Mouse (Mus musculus) c-Kit-positive CD71-positive TER-119-negative erythroid progenitor cells, embryonic 14.5 days (primary cell): Measurements from ENCODE around the gene Napb.
"Not testable (repeated sequence)": the region's sequence is repeated elsewhere in the genome, so short reads cannot be mapped to it uniquely, and the experiment has no call there.

Experiments
- DNase-seq: peaks from one replicate; pipeline ENCODE4 v3.0.0-alpha.2; 2013; ENCODE audit warnings: low read depth

Gene Napb

DNA sequence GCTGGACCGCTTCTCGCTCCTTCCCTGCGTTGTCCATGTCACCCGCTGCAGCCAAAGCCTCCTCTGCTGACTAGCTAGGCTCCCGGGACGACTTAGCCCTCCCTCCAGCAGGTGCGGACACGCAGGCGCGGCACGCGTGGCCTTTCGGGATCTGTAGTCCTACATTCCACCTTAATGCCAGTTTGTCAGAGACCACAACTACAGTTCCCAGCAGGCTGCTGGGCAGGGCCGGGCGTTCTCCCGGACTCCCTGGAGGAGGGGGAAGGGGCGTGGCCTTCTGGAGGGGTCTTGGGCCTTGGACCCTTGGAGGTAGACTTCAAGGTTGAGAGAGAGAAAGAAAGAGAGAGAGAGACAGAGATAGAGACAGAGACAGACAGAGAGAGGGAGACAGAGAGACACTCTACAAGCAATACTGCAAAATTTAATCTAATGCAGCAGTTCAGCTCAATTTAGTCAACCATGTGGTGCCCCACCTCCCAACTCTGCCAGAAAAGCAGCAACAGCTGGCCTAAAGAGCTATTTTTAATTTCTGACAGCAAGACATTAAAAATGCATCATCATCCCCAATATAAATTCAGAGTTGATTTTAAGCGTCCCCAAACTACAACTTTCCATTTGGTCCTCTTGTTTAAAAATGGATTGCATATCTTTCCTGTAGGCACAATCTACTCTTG lies at the start of gene Napb:
Gene Napb, minus strand, starts transcription at position 141 of the 674 bp plus-strand sequence.
- peak; percentile 53 for DNase-seq

DNA sequence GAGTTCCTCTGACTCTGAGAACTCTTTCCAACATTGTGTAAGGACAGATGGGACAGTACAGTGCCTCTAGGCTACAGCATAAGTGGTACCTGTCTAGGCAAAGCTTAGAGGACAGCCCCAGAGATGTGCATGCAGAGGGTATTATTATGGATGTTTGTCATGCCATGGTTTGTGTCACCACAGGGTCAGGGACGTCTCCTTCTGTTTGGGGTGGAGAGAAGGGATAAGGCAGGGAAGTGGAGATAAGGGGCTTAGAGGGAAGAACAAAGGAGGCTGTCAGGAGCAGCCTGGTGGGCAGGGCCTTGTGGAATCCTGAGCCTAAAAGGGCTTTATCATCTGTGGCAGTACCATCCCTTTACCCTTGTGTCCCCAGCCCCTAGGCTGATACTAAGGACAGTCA lies 49.4 kb upstream of the Napb start, which contains the start of gene 8030411F24Rik:
Gene 8030411F24Rik, plus strand, starts transcription at position 301 of the 400 bp plus-strand sequence.
- no peak for DNase-seq

DNA sequence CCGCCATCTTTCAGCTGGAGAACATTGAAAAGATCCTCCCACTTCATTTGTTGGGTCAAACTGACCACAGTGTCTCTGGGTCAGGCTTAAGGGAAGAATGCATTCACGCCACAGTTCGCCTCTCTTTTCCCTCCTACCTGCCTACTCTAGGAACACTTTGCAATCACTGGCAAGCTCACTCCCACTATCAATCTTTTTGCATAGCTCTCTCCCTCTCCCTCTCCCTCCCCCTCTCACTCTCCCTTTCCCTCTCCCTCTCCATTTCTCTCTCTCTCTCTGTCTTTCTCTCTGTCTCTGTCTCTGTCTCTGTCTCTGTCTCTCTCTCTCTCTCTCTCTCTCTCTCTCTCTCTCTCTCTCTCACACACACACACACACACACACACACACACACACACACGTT lies 39.1 kb upstream of the Napb start, which contains the start of gene Cst11:
Gene Cst11, minus strand, starts transcription at position 101 of the 400 bp plus-strand sequence.
- not testable (repeated sequence) for DNase-seq

DNA sequence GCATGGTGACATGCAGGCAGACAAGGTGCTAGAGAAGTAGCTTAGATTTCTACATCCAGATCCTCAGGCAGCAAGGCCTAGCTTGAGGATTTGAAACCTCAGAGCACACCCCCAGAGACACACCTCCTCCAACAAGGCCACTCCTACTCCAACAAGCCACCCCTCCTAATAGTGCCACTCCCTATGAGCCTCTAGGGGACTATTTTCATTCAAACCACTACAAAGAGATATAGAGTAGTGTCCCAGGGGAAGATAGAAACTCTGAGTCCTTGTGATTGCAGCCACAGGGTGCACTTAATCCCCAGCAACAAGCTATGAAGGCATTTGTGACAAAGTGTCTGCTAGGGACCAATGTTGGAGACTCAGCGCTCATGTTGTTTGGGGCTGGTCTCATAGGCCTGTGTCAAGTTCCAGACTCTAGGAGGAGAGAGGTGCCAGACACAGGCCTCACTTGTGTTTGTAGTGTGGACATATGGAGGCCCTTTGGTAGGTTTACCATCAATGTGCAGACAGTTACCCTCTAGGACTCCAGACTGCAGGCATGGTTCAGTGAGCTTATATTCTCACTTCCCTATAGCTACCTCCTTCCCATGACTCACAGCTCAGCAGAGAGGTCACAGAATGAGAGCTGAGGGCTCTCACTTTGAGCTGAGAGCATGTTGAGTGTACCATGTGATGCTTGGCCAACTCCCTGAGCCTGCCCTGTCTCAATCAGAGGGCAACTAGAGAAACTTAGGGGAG lies 31.6 kb upstream of the Napb start:
- no peak for DNase-seq

DNA sequence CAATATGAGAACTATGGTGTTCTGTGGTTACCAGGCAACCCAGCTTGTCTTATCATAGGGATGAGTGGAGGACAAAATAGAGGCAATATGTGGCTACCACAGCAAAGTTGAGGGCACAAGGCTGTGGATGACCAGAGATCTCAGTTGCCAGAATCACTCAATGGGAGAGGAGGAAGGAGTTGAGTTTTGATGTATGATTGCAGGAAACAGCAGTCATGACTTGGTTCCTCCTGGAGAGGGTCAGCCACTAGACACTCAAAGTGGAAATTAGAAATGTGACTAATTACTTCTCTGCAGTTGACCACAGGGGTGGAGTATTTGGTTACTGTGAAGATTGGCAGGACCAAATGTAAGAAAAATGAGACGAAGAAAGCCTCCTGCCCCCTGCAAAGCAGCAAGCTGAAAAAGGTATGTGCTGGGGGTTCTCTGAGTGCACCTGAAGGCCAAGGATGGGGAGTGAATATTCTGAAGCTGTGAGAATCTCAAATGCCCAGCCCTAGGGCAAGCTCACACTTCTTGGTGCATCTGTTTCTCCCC lies 22.1 kb upstream of the Napb start:
- no peak for DNase-seq

DNA sequence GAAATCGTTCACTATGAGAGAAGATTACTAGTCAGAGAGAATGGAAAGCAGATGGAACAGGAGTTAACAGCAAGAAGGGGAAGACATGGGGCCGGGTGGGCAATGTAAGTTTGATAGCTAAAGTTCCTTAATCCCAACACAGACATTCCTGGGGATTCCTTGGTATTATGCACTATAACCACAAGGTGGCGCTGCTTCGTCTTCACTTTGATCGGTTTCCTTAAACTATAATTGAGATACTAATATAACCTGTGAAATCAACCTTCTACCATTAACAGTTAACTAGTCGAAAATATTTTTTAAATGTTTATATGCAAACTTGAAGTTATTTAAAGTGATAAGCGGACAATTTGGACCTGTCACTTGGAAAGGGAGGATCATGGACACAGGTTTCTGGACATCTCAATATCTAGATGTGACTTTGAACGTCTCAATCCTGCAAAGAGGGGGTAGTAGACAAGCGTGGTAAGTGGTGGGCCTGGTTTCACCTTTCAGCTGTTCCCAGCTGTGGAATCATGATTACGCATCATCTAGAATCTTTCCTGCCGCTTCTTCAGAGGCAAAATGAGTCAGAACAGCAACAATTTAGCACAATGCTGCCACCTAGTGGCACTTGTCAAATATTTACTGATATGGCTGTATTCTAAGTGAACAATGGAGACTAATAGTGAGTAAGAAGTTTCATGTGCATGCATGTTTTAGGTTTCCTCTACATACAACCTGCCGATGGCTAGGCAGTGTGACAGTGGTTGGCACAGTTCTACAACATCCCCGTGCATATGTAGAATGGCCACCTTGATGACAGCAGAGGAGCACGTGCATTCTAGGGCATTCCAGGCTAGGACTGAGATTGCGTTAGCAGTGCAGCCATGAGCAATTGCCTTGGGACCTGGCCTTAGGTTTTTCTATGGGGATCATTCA lies 19.9 kb upstream of the Napb start:
- DNase-seq: peak; percentile 79

DNA sequence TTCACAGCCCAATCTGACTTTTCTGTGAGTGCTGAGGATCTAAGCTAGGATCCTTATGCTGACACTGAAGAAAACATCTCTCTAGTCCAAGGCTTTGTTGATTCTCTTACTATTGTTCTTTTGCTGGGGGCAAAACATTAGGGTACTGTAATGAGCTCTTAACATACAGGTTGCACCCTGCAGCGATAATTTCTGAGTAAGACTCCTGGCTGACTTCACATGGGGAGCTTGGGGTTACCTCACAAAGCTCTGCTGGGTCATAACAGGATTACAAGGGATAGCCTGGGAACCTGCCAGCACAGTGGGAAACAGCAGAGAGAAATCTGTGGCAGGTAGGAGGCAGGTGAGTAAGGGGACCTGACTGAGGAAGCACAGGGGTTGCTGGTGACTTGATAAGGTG lies 17.8 kb upstream of the Napb start, which contains the start of gene Cstl1:
Gene Cstl1, plus strand, starts transcription at position 301 of the 400 bp plus-strand sequence.
- no peak for DNase-seq

DNA sequence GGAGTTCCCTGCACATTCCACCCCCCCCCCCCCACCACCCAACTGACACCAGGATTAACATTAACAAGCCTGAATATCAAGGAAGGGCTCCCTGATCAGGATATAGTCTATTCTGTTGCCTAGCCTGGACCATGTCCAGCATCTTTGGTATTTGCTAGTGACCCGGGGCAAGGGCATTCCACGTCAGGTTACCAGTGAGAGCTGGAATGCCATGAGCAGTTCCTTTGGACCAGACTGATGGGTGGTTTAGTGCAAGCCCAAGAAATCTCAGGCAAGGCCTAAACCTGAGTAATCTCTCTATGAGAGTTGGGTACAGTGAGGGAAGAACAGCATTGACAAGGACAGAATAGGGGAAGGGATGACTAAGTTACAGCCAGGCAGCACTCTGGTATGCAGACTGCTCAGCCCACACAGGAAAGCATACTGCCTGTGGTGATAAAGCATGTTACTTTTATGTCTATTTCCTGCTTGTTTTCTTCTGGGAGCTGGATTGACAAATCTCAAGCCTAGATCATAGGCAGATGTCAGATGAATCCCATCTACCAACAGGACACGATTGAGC lies 11.7 kb upstream of the Napb start:
- no peak for DNase-seq

DNA sequence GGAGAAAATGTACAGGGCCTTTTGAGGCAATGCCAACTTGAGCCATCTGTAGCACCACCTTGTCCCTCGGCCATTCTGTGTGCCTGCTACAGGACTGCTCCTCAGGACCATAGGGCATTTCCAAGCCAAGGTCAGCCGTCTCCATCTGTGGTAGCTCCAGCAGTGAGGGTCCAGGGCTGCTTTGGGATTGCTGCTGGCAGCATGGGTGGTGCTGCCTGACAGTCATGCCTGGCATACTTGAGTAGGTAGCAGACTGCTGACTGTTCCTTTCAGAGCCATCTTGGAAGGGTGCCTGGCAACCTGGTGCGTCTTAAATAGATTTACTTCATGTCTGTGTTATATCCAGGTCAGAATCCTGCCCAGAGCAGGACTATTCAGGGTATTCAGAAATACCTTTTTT lies 10.7 kb upstream of the Napb start:
- no peak for DNase-seq

DNA sequence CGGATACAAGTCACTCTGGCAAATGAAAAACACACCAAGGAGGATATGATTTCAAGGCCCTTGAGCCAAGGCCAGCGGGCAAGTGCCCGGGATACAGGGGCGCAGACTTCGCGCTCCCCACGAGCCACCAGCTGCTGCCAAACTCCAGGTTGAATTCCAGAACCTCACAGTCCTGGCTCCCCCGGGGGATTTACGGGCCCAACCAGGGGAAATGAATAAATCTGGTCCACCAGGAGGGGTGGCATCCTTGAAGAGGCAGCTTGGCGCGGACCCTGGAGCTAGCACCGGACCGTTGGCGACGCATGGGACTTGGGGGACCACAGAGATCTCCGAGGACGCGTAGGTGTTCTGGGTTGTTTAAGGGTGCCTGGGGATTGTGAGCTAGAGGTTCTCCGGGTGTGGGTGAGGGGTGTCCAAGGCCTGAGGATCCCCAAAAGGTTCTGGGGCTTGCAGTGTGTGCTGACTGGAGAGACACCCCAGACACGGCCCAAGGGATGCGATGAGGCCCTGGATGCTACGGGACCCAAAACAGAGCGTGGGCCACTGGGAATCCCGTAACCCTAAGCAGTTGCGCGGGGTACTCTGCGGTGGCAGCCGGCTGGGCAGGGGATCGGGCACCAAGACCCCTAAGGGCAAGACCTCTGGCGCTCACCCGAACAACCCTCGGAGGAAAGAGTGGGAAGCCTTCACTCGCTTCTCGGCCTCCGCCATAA lies 497 bp downstream of the Napb start:
- DNase-seq: no peak

DNA sequence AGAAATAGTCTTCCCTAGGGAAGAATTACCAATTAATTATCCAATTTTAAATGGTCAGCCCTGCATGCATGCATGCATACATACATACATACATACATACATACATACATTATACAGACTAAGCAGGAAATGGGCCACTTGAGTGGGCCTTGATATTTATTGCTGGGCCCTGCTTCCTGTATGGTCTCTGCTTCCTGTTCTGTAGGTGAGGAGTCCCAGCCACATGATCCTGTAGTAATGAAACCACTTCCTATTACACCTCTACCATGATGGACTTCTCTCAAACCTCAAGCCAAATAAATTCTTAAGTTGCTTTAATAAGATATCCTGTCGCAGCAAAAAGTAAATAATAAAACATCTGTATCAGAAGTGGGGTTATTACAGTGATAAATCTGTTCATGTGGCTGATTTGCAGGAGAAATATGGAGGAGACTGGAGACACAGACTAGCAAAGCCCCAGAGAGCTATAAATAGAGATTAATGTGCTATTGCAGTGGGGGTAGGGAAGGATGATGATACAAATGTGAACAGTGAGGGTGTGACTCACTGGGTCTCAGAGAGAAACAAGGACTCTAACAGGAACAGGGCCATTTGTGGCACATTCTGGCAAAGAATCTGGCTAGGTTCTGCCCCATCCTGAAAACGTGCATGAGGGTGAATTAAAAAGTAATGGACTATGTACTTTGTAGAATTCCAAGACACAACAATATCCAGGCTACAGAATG lies 12.8 kb downstream of the Napb start:
- no peak for DNase-seq

DNA sequence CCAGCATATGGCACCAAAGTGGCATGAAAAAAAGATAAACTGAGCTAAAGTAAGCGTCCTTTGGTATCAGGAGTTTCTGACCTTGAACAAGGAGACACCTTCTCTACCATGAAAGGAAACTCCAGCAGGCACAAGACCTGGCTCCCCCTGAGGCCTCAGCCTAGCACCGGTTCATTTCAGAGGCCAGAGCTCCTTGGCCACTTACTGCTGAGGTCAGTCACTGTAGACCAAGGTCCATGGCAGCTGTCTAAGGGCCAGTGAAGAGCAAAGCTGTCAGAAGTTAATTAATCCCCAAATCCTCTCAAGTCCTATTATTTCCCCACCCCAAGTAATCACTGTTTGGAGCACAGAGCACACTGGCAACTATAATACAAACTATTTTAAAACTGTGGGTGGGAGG lies 15.2 kb downstream of the Napb start:
- no peak for DNase-seq

DNA sequence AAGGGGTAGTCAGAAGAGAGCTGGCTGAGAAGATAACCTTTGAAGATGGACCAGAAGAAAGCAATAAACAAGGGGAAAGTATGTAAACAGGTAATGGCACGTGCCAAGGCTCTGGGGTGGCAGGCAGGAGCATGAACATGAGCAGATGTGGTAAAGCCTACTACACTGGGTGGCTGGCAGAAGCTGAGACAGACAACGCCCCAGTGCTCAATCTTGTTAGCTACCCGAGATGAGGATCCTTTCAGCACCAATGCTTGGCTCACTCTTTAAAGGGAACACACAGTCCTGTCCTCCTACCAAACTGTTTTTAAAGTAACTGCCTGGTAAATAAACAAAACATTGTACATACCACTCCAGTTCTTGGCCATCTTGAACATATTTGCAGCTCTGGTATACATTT lies 19.9 kb downstream of the Napb start:
- DNase-seq: no peak

DNA sequence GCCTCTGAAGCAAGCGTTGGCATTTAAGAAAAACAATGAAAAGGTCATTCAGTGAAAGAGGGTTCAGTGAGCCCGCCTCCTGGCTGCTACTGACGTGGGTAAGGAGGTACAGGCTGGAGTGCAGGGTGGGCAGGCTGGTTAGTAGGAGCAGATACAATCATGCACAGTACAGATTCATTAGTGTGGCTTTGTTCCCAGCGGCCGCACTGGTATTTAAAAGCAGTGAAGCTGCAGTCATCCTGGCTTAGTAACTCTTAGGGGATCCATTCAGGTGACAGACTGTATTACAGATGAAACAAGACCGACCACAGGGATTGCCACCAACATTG lies 25.1 kb downstream of the Napb start:
- DNase-seq: no peak

DNA sequence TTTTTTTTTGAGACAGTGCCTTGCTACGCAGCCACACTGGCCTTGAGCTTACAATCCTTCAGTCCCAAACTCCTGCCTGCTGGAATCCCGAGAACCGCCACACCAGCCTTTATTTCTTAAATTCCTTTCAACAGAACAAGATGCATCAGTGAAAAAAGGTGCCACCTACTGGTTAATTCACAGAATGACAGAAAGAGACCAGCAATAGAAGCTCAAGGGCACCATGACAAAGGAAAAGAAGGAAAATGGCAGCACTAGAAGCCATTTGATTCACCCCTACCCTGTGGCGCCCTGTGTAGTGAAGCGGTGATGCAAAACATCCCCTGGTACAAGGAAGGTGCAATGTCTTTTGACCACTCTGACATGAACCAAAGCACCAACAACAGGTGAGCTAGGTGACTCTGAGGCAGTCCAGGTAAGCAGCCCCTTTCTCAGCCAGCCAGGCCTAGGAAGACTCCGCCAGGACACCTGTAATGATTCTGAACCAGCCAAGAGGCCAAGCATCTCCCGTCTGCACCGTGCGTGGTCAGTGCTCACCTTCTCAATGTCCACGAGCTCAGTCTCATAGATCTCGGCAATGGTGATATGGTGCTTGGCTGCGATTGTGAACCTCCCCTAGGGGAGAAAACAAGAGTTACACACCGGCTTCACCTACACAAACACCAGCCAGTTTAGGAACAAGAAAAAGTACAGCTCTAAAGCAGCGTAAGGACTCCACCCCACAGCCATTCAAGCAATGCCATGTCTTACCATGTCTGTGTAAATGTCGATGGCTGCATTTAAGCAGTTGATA lies 25.7 kb downstream of the Napb start:
- DNase-seq: no peak

DNA sequence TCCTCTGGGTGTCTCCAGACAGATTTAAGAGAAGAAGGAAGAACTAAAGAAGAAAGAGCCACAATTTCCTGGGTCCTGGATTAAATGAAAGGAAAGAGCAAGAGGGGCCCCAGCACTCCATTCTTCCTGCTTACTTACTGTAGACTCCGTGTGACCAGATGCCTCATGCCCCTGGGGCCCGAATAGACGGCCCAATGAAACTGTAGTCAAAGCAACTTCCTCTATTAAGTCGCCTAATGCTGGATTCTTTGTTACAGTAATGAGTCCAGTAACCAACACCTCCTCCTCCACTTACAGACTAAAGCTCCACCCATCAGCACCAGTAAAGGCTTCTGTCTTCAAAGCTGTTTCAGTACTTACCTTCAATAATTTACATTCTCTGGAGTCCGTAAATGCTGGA lies 33.7 kb downstream of the Napb start:
- DNase-seq: no peak

DNA sequence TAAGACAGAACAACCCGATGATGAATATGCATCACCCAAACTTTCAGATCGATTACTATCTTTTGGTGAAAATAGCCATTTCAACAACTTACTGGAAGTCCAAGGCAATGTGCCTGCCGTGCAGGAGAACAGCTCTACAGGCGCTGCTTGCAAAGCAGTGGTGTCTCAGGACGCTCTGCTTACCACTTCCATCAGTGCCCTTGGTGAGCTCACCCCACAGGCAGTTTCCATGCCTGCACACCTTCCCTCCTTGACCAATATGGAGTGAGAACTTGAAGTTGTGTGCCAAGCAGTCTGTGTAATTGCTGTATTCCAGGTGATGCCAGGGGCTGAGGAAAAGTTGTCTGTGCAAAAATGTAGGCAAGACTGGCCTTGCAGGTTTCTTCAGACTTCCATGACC lies 41.5 kb downstream of the Napb start:
- no peak for DNase-seq

DNA sequence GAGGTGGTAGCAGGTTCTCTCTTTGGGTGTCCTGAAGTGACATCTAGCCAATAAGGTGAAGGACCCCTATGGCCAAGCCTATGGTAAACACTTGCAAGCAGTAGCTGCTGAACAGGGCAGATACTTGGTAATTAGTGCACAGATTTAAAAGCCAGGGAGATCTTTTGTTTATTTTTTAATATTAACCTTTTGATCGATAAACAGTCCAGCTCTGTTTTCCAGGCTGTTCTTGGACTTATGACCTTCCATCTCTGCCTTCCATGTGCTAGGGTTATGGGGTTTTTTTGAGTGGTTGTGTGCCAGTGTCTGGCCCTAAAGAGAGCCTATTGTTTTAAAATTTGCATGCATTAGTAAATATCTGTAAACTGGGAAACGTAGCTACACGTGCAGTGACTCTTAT lies 42.0 kb downstream of the Napb start:
- DNase-seq: no peak

DNA sequence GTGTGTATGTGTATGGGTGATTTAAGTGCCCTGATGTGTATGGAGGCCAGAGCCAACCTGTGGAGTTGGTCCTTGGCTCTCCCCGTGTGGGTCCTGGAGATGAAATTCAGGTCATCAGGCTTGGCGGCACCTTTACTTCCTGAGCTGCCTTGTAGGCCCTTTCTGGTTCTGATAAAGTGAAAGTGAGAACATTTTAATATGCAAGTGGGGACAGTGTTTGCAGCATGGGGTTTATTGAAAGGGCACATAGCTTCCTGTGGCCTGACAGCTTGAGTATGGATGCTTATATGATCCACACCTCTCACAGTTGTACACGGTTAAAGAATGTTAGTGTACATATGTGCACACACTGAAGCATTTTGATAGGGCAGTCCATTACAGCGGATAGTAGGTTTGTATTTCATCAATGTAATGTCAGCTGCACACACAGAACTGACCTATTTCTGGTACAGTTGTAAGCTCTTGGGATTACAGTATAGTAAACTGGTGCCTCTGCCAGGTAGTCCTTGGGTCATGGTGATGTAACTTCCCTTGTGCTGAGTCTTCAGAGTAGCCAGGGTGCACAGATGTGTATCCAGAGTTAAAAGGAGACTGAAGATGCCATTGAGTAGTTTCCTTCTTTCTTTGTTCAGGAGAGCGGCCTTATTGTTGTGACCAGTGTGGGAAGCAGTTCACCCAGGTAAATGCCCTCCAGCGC lies 42.7 kb downstream of the Napb start:
- no peak for DNase-seq
